Mouse (Mus musculus) embryonic facial prominence, embryonic 10.5 days (tissue): ENCODE measurements at regions not wholly inside any gene's neighbourhood (a gene's known extent, or its start where the extent isn't known, plus 50 kb on each side); places are given as distances from the start of the nearest gene placed in this dataset.
A peak's percentile ranks its signal among the peaks of the same experiment; 100 is the strongest.

Source experiments
- DNase-seq: peaks from one replicate; pipeline ENCODE4 v3.0.0-alpha.2; 2017; ENCODE audit warnings: low spot score
- H3K27ac ChIP-seq: fragments of 300-500 bp; sonication (generic); replicated peaks from 2 replicates; pipeline ENCODE4 v1.5.1; 2016; ENCODE audit warnings: mild to moderate bottlenecking
- H3K27me3 ChIP-seq: fragments of 300-500 bp; sonication (generic); replicated peaks from 2 replicates; pipeline ENCODE4 v1.6.1; 2016; ENCODE audit warnings: low read depth, mild to moderate bottlenecking; ENCODE audit not compliant: poor library complexity, severe bottlenecking
- H3K36me3 ChIP-seq: fragments of 300-500 bp; sonication (generic); replicated peaks from 2 replicates; pipeline ENCODE4 v1.6.1; 2016; ENCODE audit warnings: mild to moderate bottlenecking, moderate library complexity
- H3K4me1 ChIP-seq: fragments of 300-500 bp; sonication (generic); 2 replicates; pipeline ENCODE4 v1.6.1; 2016
- H3K4me3 ChIP-seq: fragments of 300-500 bp; sonication (generic); 2 replicates; pipeline ENCODE4 v1.5.1; 2016; ENCODE audit warnings: mild to moderate bottlenecking, moderate library complexity
- H3K9me3 ChIP-seq: fragments of 300-500 bp; sonication (generic); 2 replicates; pipeline ENCODE4 v1.6.1; 2016; ENCODE audit warnings: mild to moderate bottlenecking
- WGBS: fragments of 180-500 bp; shearing (Covaris S2); methylation state at CpG from one replicate; pipeline ENCODE4 v1.1.7; 2016; 5-methylcytosine and 5-hydroxymethylcytosine counted together

GRCm38 (mm10) chr3:136993473-136993872 is 323.5 kb downstream of the Ppp3ca start:
- Histone ChIP-seq H3K9me3 (no peaks in the 10 kb centered on the region), H3K27me3 (no peaks in the 10 kb centered on the region), H3K4me1 (no peaks in the 10 kb centered on the region), H3K4me3 (no peak overlapping the region), H3K27ac (no peak overlapping the region), H3K36me3 (no peaks in the 10 kb centered on the region)
- WGBS = 89% methylated on average over 2 of the region's 2 CpGs
- DNase-seq = no peak

- Histone ChIP-seq H3K27ac (no peak overlapping the region), H3K27me3 (no peaks in the 10 kb centered on the region), H3K4me1 (no peaks in the 10 kb centered on the region), H3K36me3 (no peaks in the 10 kb centered on the region), H3K9me3 (no peaks in the 10 kb centered on the region), H3K4me3 (no peak overlapping the region)
- 90% methylated on average over 8 of the region's 8 CpGs for WGBS
- no peak for DNase-seq
Observed at GRCm38 (mm10) chr3:136994361-136995083, 324.6 kb downstream of the Ppp3ca start.

GRCm38 (mm10) chr3:136995611-136996335 is 325.8 kb downstream of the Ppp3ca start:
- DNase-seq = no peak
- Histone ChIP-seq H3K27ac (no peak overlapping the region), H3K27me3 (no peaks in the 10 kb centered on the region), H3K4me1 (no peaks in the 10 kb centered on the region), H3K36me3 (no peaks in the 10 kb centered on the region), H3K9me3 (no peaks in the 10 kb centered on the region), H3K4me3 (no peak overlapping the region)
- WGBS = 89% methylated on average over 3 of the region's 3 CpGs

- WGBS = 72% methylated on average over 5 of the region's 5 CpGs
Observed at GRCm38 (mm10) chr3:136996381-136996895, 326.5 kb downstream of the Ppp3ca start.

GRCm38 (mm10) chr3:137011551-137011950 is 329.3 kb upstream of the Emcn start:
- no peak overlapping the region for H3K4me3 ChIP-seq
- H3K9me3 ChIP-seq = no peaks in the 10 kb centered on the region
- H3K4me1 ChIP-seq = no peaks in the 10 kb centered on the region
- no peaks in the 10 kb centered on the region for H3K36me3 ChIP-seq
- WGBS = 70% methylated on average over 2 of the region's 2 CpGs
- H3K27ac ChIP-seq = no peak overlapping the region
- DNase-seq = no peak
- H3K27me3 ChIP-seq = no peaks in the 10 kb centered on the region

More at GRCm38 (mm10) chr3:136996381-136996895, 326.5 kb downstream of the Ppp3ca start:
- H3K27me3 ChIP-seq = no peaks in the 10 kb centered on the region
- no peak for DNase-seq
- H3K9me3 ChIP-seq = no peaks in the 10 kb centered on the region
- H3K36me3 ChIP-seq = no peaks in the 10 kb centered on the region
- H3K4me3 ChIP-seq = no peak overlapping the region
- no peak overlapping the region for H3K27ac ChIP-seq
- no peaks in the 10 kb centered on the region for H3K4me1 ChIP-seq

- Histone ChIP-seq H3K4me1 (no peaks in the 10 kb centered on the region), H3K27ac (no peak overlapping the region), H3K4me3 (no peak overlapping the region), H3K36me3 (no peaks in the 10 kb centered on the region), H3K27me3 (no peaks in the 10 kb centered on the region), H3K9me3 (no peaks in the 10 kb centered on the region)
- WGBS = 72% methylated on average over 2 of the region's 2 CpGs
- DNase-seq = peak; percentile 42
Observed at GRCm38 (mm10) chr3:137014686-137015085, 326.2 kb upstream of the Emcn start.

- Histone ChIP-seq H3K27me3 (no peaks in the 10 kb centered on the region), H3K9me3 (no peaks in the 10 kb centered on the region), H3K4me1 (no peaks in the 10 kb centered on the region), H3K27ac (no peak overlapping the region), H3K4me3 (no peak overlapping the region), H3K36me3 (no peaks in the 10 kb centered on the region)
- 90% methylated on average over 3 of the region's 3 CpGs for WGBS
- DNase-seq = no peak
Observed at GRCm38 (mm10) chr3:137015199-137015598, 325.7 kb upstream of the Emcn start.

- H3K27ac ChIP-seq = no peak overlapping the region
- no peak overlapping the region for H3K4me3 ChIP-seq
- H3K36me3 ChIP-seq = no peaks in the 10 kb centered on the region
- H3K9me3 ChIP-seq = no peaks in the 10 kb centered on the region
- H3K27me3 ChIP-seq = no peaks in the 10 kb centered on the region
- H3K4me1 ChIP-seq = no peaks in the 10 kb centered on the region
- no peak for DNase-seq
- 77% methylated on average over 3 of the region's 3 CpGs for WGBS
Observed at GRCm38 (mm10) chr3:137019971-137020634, 320.8 kb upstream of the Emcn start.

- Histone ChIP-seq H3K4me1 (no peaks in the 10 kb centered on the region), H3K36me3 (no peaks in the 10 kb centered on the region)
- no peak for DNase-seq
Observed at GRCm38 (mm10) chr3:137029546-137029945, 311.3 kb upstream of the Emcn start.

GRCm38 (mm10) chr3:137032802-137033201 is 308.1 kb upstream of the Emcn start:
- H3K4me1 ChIP-seq = no peaks in the 10 kb centered on the region
- H3K27ac ChIP-seq = no peak overlapping the region
- H3K36me3 ChIP-seq = no peaks in the 10 kb centered on the region
- H3K9me3 ChIP-seq = no peaks in the 10 kb centered on the region
- 80% methylated on average over 2 of the region's 2 CpGs for WGBS
- no peaks in the 10 kb centered on the region for H3K27me3 ChIP-seq
- no peak for DNase-seq
- no peak overlapping the region for H3K4me3 ChIP-seq

More at GRCm38 (mm10) chr3:137029546-137029945, 311.3 kb upstream of the Emcn start:
- H3K27ac ChIP-seq = no peak overlapping the region
- WGBS = 77% methylated on average over 2 of the region's 2 CpGs
- no peak overlapping the region for H3K4me3 ChIP-seq
- H3K9me3 ChIP-seq = no peaks in the 10 kb centered on the region
- H3K27me3 ChIP-seq = no peaks in the 10 kb centered on the region

GRCm38 (mm10) chr3:137039638-137040037 is 301.2 kb upstream of the Emcn start:
- no peak overlapping the region for H3K4me3 ChIP-seq
- H3K4me1 ChIP-seq = no peaks in the 10 kb centered on the region
- no peaks in the 10 kb centered on the region for H3K9me3 ChIP-seq
- no peak overlapping the region for H3K27ac ChIP-seq
- H3K27me3 ChIP-seq = no peaks in the 10 kb centered on the region
- no peaks in the 10 kb centered on the region for H3K36me3 ChIP-seq
- WGBS = 87% methylated on average over 8 of the region's 8 CpGs
- DNase-seq = no peak

GRCm38 (mm10) chr3:137056544-137057224 is 284.2 kb upstream of the Emcn start:
- Histone ChIP-seq H3K4me1 (no peaks in the 10 kb centered on the region), H3K27ac (no peak overlapping the region), H3K36me3 (no peaks in the 10 kb centered on the region), H3K9me3 (no peaks in the 10 kb centered on the region), H3K4me3 (no peak overlapping the region), H3K27me3 (no peaks in the 10 kb centered on the region)
- no peak for DNase-seq
- WGBS = 82% methylated on average over 6 of the region's 6 CpGs
